Mouse (Mus musculus) adrenal gland, postnatal 10 days (tissue): ENCODE measurements around the gene Kcnn3. TPM values are rescaled to one million over a fixed set of nuclear protein-coding genes. Genes with fewer than 3 reads are reported as not detected.

ENCODE experiments used
- DNase-seq: peaks from one replicate; pipeline ENCODE4 v3.0.0; 2021; ENCODE audit warnings: mixed read lengths
- total RNA-seq, 2 experiments: library from RNA; stranded (reverse); gene quantifications; 2 replicates each; pipeline ENCODE4 v1.2.3; 2021

The Kcnn3 gene
- total RNA-seq, 2 experiments from 2014 or later = 4.3 to 6.3 TPM

- DNase-seq = peak; percentile 89
Observed at GRCm38 (mm10) chr3:89613526-89614523, 93.9 kb downstream of the Kcnn3 start.

DNA sequence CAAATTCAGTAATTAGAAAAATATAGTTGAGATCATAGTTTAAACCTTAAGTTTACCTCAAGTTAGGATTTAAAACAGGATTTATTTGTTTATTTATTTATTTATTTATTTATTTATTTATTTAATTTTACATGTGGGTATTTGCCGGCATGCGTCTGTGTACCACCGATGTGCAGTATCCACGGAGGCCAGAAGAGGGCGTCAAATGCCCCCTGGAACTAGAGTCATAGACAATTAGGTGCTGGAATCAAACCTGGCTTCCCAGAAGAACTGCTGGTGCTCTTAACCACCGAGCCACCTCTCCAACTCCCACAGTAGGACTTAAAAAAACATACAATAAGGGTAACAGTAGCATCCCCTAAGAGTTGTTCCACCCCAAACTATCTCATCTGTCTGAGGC is 96.9 kb downstream of the Kcnn3 start:
- no peak for DNase-seq

DNA sequence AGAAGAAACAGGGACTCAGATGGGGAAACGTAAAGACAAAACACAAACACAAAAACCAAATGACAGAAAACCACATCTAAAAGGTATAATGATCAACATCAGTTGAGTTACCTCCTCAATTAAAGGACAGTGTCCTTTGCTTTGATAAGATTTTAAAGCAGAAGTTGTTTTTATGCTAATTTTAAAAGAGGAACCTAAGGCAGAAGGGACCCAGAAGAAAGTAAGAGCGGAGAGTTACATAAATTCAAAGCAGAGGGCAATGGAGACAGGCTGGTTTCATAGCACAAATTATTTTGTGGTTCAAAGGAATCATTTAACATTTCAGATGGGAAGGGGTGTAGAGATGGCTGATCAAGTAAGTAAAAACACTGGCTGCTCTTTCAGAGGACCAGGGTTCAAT is 97.4 kb downstream of the Kcnn3 start:
- no peak for DNase-seq

DNA sequence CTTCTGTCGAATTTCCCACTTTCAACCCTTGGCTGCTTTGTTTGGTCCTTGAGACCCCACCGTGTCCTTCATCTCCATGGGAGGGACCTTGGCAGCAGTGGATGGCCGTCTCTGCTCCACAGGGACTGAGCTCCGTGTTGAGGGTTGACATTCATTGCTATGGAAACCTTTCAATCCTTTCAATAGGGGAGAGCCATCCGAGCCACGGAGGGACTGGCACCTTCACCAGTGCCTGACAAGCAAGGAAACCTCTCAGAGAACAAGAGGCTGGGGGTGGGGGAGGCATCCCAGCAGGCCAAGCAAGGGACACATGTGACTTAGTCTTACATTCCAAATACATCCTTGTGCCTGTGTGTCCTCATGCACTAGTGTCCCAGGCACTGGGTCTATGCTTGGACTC is 102.9 kb downstream of the Kcnn3 start:
- DNase-seq = no peak

DNA sequence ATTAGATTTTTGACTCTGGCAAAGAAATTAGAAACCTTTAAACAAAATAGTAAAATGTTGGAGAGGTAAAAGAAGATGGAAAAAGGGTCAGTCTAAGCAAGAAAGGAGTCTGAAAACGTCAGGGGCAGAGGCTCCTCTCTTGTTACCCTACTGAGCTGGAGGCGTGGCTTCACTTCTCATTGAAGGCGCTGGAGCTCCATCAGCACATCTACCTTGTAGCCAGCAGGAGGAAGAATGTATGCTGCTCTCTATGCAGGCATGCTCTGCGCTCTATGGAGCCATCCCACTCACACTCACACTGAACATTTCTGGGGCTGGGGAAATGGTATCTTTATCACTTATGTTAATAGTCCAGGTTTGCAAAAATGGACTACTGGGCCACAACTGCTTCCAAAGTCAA is 103.6 kb downstream of the Kcnn3 start:
- no peak for DNase-seq

GRCm38 (mm10) chr3:89624001-89624400 is 104.0 kb downstream of the Kcnn3 start:
- DNase-seq = peak; percentile 29

DNA sequence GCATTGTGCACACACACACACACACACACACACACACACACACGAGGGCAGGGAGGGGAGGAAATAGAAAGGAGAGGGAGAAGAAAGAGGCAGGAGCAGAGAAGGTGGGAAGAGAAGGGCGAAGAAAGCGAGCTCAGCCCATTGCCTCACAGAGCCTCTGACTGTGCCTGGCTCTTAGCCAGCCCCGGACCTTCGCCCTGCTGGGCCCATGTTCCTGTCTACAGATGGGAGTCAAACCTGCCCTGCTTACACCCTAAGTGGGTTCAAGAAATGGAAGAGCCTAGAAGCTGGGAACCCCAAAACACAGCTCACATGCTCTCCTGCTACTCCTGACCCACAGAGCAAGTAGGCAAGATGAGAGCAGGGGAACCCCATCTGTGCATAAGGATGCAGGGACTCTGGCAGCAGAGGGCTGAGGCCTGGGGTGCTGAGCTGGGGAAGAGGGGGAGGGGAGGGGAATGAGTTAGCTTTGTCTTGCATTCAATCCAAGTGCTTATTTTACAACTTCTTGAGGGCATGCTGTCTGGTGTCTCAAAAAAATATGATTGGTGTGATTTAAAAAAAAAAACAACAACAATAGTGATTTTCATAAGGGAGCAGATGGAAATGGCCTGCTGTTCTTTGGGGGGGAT is 105.0 kb downstream of the Kcnn3 start:
- DNase-seq = peak; percentile 58

- no peak for DNase-seq
Observed at GRCm38 (mm10) chr3:89626556-89626955, 106.6 kb downstream of the Kcnn3 start.

GRCm38 (mm10) chr3:89629811-89630210 is 109.8 kb downstream of the Kcnn3 start:
- DNase-seq = no peak

DNA sequence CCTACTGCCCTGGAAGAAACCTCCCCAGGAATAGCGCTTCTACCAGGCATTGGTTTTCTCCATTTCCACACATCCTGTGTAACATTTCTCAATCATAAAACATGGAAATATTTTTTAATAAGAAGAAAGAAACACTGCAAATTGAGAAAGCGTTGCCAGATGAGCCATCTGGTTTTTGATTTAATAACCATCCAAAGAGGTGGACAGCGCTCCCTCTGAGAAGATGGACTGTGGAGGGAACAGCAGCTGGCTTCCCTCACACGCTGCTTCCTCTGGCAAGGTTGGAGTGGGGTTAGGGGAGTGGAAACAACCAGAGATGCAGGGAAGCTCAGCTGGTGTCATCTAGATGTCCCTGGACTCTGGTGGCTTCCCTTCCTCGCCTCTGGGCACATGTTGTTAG is 111.8 kb downstream of the Kcnn3 start:
- no peak for DNase-seq

GRCm38 (mm10) chr3:89633531-89633930 is 113.6 kb downstream of the Kcnn3 start:
- DNase-seq = no peak

DNA sequence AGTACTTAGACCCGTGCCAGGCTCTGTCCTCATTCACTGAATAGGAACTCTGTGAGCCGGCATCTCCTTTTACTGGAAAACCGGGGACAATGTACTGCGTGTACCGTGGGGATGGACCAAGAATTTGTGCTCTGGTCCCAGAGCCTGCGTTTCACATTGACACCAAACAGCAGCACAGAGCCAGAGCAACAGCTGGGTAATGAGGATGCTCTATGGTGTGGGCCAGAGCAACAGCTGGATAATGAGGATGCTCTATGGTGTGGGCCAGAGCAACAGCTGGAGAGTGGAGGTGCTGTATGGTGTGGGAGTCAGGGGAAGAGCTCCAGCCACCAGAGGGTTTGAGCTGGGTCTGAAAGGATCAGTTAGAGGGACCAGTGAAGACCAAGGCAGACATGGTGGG is 114.0 kb downstream of the Kcnn3 start:
- no peak for DNase-seq

DNA sequence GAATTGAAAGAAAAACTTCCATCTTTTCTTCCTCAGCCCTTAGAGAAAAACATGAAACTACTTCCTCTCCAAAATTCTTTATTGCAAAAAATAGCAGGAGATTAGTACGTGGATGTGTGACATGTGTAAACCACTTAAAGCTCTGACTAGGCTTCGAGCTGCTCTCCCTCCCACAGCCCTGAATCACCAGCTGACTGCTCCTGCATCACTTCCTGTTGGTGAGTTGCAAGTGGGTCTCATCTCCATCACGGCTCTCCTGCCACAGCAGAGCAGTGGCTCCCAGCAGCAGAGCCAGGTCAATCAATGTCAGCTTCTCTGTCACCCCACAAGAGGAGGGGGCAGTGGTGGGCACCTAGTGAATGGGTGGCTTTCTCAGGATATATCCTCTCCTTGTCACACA is 120.8 kb downstream of the Kcnn3 start:
- no peak for DNase-seq

GRCm38 (mm10) chr3:89643391-89643790 is 123.4 kb downstream of the Kcnn3 start:
- no peak for DNase-seq

GRCm38 (mm10) chr3:89646813-89647255 is 126.9 kb downstream of the Kcnn3 start:
- peak; percentile 89 for DNase-seq

DNA sequence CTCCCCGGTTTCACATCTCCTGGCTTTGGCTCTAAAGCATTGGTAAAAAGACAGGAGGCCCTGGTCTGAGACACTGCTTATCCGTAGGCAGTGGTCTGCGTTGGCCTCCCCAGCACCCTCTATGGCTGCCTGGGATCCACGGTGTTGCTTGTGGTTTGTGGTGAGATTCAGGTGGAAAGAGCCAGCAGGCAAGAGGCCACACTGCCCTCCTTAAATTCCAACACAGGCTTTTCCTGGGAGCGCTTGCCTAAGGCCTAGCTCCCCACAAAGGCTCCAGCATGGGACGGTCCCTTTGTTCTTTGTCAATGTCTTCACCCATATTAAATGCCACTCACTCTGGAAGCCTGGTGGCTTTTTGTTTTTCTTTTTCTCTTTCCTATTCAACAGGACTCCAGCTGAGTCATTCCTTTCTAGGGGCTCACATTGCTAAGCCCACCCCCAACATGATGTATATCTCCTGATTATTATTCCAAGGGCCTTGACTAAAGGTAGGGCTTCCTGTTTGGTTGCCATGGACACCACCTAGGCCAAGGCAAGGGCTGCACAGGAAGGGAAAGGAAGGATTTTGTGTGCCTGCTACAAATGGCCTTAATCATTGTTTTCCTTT is 127.4 kb downstream of the Kcnn3 start:
- no peak for DNase-seq

GRCm38 (mm10) chr3:89649890-89650289 is 129.9 kb downstream of the Kcnn3 start:
- no peak for DNase-seq

DNA sequence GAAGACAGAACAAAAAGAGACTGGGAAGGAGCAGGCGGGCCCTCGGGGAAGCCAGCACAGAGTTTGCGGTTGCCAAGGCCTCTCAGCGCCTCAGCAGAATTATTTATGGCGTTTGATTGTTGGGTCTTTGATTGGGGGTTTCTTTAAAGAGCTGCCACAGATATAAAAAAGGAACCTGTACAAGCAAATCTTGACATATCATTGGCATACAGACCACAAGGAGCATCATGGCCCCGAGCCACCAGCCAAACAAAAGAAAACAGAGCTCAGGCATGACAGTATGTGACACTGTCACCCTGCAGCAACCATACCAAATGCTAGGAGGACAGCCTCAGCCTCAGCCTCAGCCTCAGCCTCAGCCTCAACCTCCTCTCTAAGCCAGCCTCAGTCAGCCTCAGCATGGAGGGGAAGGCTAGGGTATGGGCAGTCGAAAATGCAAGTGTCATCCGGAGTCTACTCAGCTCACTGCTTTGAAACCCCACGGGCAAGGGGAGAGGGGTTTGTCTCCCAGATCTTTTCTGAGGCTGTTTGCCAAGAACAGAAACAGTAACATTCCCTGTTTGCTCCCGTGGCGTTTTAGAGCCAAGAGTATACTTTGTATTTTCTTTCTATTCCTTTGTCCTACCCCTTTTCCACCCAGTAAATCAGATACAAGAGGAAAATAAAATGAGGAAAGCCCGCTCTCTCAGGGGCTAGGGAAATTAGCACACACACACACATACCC is 133.4 kb downstream of the Kcnn3 start:
- DNase-seq = no peak

DNA sequence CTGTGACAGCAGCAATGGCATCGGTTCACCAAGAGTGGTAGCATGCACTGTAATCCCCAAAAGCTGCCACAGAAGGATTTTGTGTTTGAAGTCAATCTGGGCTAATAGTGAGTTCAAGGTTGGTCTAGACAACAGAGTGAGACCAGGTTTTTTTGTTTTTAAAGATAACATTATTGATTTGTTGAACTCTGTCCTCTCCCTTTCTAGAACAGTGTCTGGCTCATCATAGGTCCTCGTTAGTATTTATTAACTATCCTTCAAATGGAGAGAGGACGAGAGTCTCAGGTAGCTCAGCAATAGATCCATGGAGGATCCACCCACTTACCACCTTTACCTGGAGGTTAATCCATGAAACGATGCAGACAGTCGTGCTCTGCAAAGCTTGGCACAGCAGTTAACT is 137.1 kb downstream of the Kcnn3 start:
- DNase-seq = no peak

GRCm38 (mm10) chr3:89658457-89658856 is 138.5 kb downstream of the Kcnn3 start:
- DNase-seq = no peak

- no peak for DNase-seq
Observed at GRCm38 (mm10) chr3:89659938-89660620, 140.1 kb downstream of the Kcnn3 start.

GRCm38 (mm10) chr3:89664808-89665207 is 144.8 kb downstream of the Kcnn3 start:
- DNase-seq = no peak
